Mouse (Mus musculus) heart, embryonic 16.5 days (tissue): ENCODE results near the gene Cyp2u1. TPM values are rescaled to one million over a fixed set of nuclear protein-coding genes. Genes with fewer than 3 reads are reported as not detected.

ENCODE experiments used
- ATAC-seq: fragments of 200-750 bp; cut with Nextera tagmentation; replicated peaks from 2 replicates; pipeline ENCODE4 v1.8.0; 2017; ENCODE audit warnings: moderate number of reproducible peaks; ENCODE audit not compliant: insufficient read depth, low FRiP score; ENCODE audit errors: extremely low read depth
- H3K27ac ChIP-seq: fragments of 300-500 bp; sonication (generic); 2 replicates; pipeline ENCODE4 v1.5.1; 2014; ENCODE audit warnings: mild to moderate bottlenecking, low read length, control low read depth, moderate library complexity
- H3K27me3 ChIP-seq: fragments of 300-500 bp; sonication (generic); 2 replicates; pipeline ENCODE4 v1.6.1; 2014; ENCODE audit warnings: low read length, mixed read lengths; ENCODE audit not compliant: control insufficient read depth, insufficient read depth
- H3K36me3 ChIP-seq: fragments of 300-500 bp; sonication (generic); 2 replicates; pipeline ENCODE4 v1.6.1; 2014; ENCODE audit not compliant: control insufficient read depth, insufficient read depth
- H3K4me1 ChIP-seq: fragments of 300-500 bp; sonication (generic); 2 replicates; pipeline ENCODE4 v1.6.1; 2014; ENCODE audit warnings: low read length, mixed read lengths; ENCODE audit not compliant: control insufficient read depth, insufficient read depth
- H3K4me2 ChIP-seq: fragments of 300-500 bp; sonication (generic); 2 replicates; pipeline ENCODE4 v1.6.1; 2014; ENCODE audit warnings: low read depth, mild to moderate bottlenecking, control low read depth, low read length
- H3K4me3 ChIP-seq: fragments of 300-500 bp; sonication (generic); 2 replicates; pipeline ENCODE4 v1.5.1; 2014; ENCODE audit warnings: mild to moderate bottlenecking, control low read depth, low read length
- H3K9ac ChIP-seq: fragments of 300-500 bp; sonication (generic); 2 replicates; pipeline ENCODE4 v1.6.1; 2014; ENCODE audit warnings: low read length, control low read depth
- H3K9me3 ChIP-seq: fragments of 300-500 bp; sonication (generic); replicated peaks from 2 replicates; pipeline ENCODE4 v1.6.1; 2016; ENCODE audit warnings: low read length; ENCODE audit not compliant: control insufficient read depth
- WGBS: fragments of 180-500 bp; shearing (Covaris S2); extraction: QIAGEN DNeasy Blood & Tissue Kit; methylation state at CpG from one replicate; pipeline ENCODE4 v1.1.7; 2014; 5-methylcytosine and 5-hydroxymethylcytosine counted together
- polyA plus RNA-seq: library from polyadenylated mRNA; unstranded; fragments of >200 nt; fragmentation: Nextera tagmentation; extraction: Ambion mirVana; gene quantifications from 2 replicates; pipeline ENCODE4 v1.2.1, GENCODE M21; 2015

Cyp2u1 gene
- 14.0 and 15.8 TPM in 2 replicates for polyA plus RNA-seq

DNA sequence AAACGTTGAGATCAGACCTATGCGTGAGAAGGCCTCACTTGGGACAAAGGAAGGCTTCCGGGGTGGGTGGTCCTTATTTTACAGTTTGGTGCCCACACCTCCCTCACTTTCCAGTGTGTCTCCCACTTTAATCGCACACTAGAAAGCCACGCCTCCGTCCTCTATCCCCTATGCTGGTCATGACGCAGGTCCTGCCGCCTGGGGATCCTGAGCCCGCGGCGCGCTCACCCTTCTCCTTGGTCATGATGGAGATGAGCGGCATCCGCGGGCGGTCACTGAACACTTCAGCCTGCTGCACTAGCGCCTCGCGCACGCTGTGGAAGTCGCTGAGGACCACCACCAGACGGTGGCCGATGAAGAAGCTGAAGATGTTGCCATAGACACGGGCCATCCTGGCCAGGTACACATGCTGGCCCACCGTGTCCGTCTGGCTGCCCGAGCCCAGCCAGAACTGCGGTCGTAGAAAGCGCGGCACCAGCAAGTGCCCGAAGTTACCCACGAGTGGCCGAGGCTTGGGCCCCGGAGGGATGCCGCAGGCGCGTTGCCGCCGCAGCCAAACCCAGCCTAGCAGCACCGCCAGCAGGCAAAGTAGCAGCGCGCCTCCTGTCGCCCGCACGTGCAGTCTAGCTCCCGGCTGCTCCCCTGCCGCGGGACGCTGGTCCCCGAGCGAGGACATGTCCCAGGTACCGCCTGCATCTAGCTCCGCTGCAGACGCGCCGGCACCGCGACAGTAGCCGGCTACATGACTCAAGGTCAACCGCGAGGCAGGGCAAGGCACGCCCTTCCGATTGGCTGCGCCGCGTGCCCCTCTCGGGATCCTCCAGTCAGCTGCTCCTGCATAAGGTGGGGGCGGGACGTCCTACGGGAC lies at the start of gene Cyp2u1:
Gene Cyp2u1, minus strand, starts transcription at position 776 of the 868 bp plus-strand sequence.
- ATAC-seq = peak; percentile 99
- peaks cover under 1% of the 10 kb centered on the region; the same call in 1 of the 2 replicates for H3K9me3 ChIP-seq

DNA sequence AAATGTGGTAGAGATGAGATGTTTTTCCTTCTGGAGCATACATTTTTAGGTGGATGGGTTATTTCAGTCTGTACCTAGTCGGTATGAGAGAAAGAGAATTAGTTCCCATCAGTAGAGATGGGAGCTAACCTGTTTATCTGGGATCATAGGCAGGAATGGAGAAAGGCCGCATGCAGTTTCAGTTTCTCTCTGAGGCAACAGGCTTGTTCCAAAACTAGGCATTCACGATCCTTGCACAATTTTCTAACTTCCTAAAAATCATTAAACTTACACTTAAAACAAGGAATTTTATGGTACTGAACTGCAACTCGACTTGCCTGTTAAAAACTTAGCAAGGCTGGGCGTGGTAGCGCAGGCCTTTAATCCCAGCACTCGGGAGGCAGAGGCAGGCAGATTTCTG lies 47.5 kb upstream of the Cyp2u1 start:
- no peak overlapping the region for H3K4me2 ChIP-seq
- no peaks in the 10 kb centered on the region for H3K36me3 ChIP-seq
- H3K27ac ChIP-seq = no peak overlapping the region
- 79% methylated on average over 7 of the region's 7 CpGs for WGBS
- no peaks in the 10 kb centered on the region for H3K4me1 ChIP-seq
- ATAC-seq = no peak
- no peaks in the 10 kb centered on the region for H3K9me3 ChIP-seq
- H3K9ac ChIP-seq = no peak overlapping the region
- H3K4me3 ChIP-seq = no peak overlapping the region
- H3K27me3 ChIP-seq = no peaks in the 10 kb centered on the region

More for the DNA sequence above, at the start of gene Cyp2u1:
- Histone ChIP-seq H3K4me3 (peak within 1 kb of the TSS; percentile 76), H3K36me3 (no peaks in the 10 kb centered on the region), H3K9ac (peak within 1 kb of the TSS; percentile 79), H3K4me2 (peak within 1 kb of the TSS; percentile 72), H3K27me3 (no peaks in the 10 kb centered on the region), H3K4me1 (0 out of 2 replicates have a peak, but pooled peaks cover 4% of the 10 kb centered on the region), H3K27ac (peak within 1 kb of the TSS; percentile 83)
- WGBS = under 1% methylated on average over 71 of the region's 71 CpGs

DNA sequence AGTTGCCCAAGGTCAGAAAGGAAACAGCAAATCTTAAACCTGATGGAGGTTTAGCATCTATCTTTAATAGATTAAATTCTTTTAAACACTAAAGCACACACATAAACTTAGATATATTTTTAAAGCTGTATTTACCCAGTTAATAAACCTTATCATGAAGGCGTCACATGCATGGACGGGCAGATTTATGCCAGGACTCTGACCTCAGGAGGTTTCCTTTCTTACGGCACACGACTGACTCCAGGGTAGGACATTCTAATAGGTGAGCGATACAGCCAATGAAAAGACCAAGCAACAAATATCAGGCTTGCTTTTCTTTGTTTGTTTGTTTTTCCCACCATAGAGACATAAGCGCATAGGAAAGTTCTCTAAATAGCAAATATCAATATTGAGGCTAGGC lies 46.0 kb upstream of the Cyp2u1 start:
- Histone ChIP-seq H3K27ac (no peak overlapping the region), H3K9me3 (no peaks in the 10 kb centered on the region), H3K27me3 (no peaks in the 10 kb centered on the region), H3K9ac (no peak overlapping the region), H3K4me2 (no peak overlapping the region), H3K4me3 (no peak overlapping the region), H3K36me3 (no peaks in the 10 kb centered on the region), H3K4me1 (no peaks in the 10 kb centered on the region)
- 82% methylated on average over 6 of the region's 6 CpGs for WGBS
- no peak for ATAC-seq

DNA sequence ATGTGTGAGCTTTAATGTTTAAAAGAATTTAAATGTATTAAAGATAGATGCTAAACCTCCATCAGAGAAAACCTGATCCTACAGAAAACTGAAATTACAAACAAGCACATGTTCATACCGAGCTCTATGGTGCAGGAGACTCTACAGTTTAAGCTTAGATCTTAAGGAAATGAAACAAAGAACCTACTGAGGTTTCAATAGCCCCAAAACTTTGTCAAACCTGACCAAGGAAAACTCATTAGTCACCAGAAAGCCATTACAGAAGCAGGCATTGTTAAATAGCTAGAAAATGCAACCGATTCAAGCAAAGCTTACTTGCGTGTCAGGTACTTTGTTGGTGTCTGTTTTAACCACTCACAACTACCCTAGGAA lies 45.5 kb upstream of the Cyp2u1 start:
- Histone ChIP-seq H3K36me3 (no peaks in the 10 kb centered on the region), H3K4me1 (no peaks in the 10 kb centered on the region), H3K27me3 (no peaks in the 10 kb centered on the region), H3K9me3 (no peaks in the 10 kb centered on the region), H3K4me2 (no peak overlapping the region), H3K9ac (no peak overlapping the region), H3K4me3 (no peak overlapping the region), H3K27ac (no peak overlapping the region)
- WGBS = 81% methylated on average over 3 of the region's 3 CpGs
- no peak for ATAC-seq

DNA sequence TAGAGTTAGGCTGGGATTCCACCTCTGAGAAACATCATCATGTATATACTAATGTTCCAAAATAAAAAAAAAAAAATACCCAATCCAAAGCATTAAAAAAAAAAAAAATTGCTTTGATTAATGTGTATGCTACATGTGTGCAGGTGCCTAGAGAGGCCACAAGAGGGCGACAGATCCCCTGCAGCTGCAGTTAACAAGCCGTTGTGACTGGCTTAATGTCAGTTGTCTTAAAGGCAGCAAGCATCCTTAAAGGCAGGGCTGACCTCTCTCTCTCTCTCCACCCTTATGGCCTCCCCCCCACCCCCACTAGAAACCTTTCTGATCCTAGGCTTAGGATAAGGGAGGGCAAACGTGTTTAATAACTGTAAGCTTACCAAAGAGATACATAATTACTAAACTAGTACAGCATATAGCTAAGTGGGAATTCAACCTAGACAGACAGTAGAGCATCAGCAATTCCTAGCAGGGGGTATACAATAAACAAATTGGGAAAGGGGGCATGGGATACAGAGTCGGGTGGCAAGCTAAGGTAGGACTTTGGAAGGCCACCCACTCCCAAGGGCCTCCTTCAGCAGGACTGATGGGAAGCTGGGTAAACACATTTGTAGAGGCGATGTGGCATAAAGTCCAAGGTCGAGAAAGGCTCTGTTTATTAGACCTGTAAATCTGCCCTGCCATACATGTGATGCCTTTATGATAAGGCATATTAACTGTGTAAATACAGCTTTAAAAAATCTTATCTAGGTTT lies 45.0 kb upstream of the Cyp2u1 start:
- 59% methylated on average over 6 of the region's 6 CpGs for WGBS
- no peaks in the 10 kb centered on the region for H3K27me3 ChIP-seq
- H3K36me3 ChIP-seq = no peaks in the 10 kb centered on the region
- H3K9me3 ChIP-seq = no peaks in the 10 kb centered on the region
- no peak overlapping the region for H3K4me2 ChIP-seq
- no peak overlapping the region for H3K4me3 ChIP-seq
- H3K4me1 ChIP-seq = no peaks in the 10 kb centered on the region
- no peak overlapping the region for H3K9ac ChIP-seq
- no peak overlapping the region for H3K27ac ChIP-seq
- no peak for ATAC-seq

GRCm38 (mm10) chr3:131345903-131346302 lies 42.9 kb upstream of the Cyp2u1 start:
- WGBS = 86% methylated on average over 6 of the region's 6 CpGs

GRCm38 (mm10) chr3:131343311-131343710 lies 40.3 kb upstream of the Cyp2u1 start:
- ATAC-seq = no peak
- Histone ChIP-seq H3K27me3 (no peaks in the 10 kb centered on the region), H3K4me1 (no peaks in the 10 kb centered on the region), H3K9me3 (no peaks in the 10 kb centered on the region), H3K36me3 (no peaks in the 10 kb centered on the region), H3K4me3 (no peak overlapping the region), H3K4me2 (no peak overlapping the region), H3K27ac (no peak overlapping the region), H3K9ac (no peak overlapping the region)
- 78% methylated on average over 6 of the region's 6 CpGs for WGBS

More at GRCm38 (mm10) chr3:131345903-131346302, 42.9 kb upstream of the Cyp2u1 start:
- H3K4me2 ChIP-seq = no peak overlapping the region
- no peak overlapping the region for H3K9ac ChIP-seq
- no peak overlapping the region for H3K27ac ChIP-seq
- no peak overlapping the region for H3K4me3 ChIP-seq
- no peaks in the 10 kb centered on the region for H3K27me3 ChIP-seq
- no peak for ATAC-seq
- H3K36me3 ChIP-seq = no peaks in the 10 kb centered on the region
- H3K4me1 ChIP-seq = no peaks in the 10 kb centered on the region
- no peaks in the 10 kb centered on the region for H3K9me3 ChIP-seq

DNA sequence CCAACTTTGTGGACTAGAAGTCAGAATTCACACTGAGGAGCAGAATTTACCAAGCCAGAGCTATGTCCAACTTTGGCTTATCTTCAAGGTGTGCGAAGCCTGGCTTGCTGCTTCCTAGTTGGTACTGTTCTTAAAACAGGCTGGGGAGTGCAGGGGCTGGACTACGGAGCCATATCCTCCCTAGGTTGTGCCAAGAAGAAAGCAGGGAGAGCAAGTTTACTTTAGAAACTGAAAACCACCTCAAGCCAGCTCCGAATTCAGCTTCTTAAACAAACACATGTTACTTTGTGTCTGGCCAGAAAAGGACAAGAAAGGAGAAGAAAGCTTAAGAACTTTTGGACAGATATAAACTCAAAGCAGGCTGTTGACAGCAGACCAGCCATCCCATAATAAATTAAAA lies 37.9 kb upstream of the Cyp2u1 start:
- no peaks in the 10 kb centered on the region for H3K27me3 ChIP-seq
- no peak for ATAC-seq
- H3K9ac ChIP-seq = no peak overlapping the region
- no peaks in the 10 kb centered on the region for H3K36me3 ChIP-seq
- no peak overlapping the region for H3K4me3 ChIP-seq
- H3K4me2 ChIP-seq = no peak overlapping the region
- 67% methylated on average over 3 of the region's 3 CpGs for WGBS
- no peak overlapping the region for H3K27ac ChIP-seq
- H3K4me1 ChIP-seq = no peaks in the 10 kb centered on the region
- H3K9me3 ChIP-seq = no peaks in the 10 kb centered on the region

GRCm38 (mm10) chr3:131339280-131339679 lies 36.3 kb upstream of the Cyp2u1 start:
- ATAC-seq = no peak
- Histone ChIP-seq H3K9me3 (no peaks in the 10 kb centered on the region), H3K4me3 (no peak overlapping the region), H3K9ac (no peak overlapping the region), H3K27me3 (no peaks in the 10 kb centered on the region), H3K36me3 (no peaks in the 10 kb centered on the region), H3K4me1 (peaks cover 10% of the 10 kb centered on the region), H3K27ac (no peak overlapping the region), H3K4me2 (no peak overlapping the region)
- WGBS = 72% methylated on average over 4 of the region's 4 CpGs
